Mouse (Mus musculus) olfactory bulb, adult 2 months (tissue): ENCODE data around the gene Pgm5. TPM values are rescaled to one million over a fixed set of nuclear protein-coding genes. Genes with fewer than 3 reads are reported as not detected.

ENCODE experiments used
- H3K27ac ChIP-seq: fragments of 200-500 bp; 2 replicates; pipeline ENCODE4 v1.5.1; 2012; ENCODE audit warnings: low read depth, low read length; ENCODE audit not compliant: insufficient read depth
- H3K4me1 ChIP-seq: fragments of 200-500 bp; 2 replicates; pipeline ENCODE4 v1.6.1; 2012; ENCODE audit warnings: low read length; ENCODE audit not compliant: control insufficient read depth, insufficient read depth
- H3K4me3 ChIP-seq: fragments of 200-500 bp; 2 replicates; pipeline ENCODE4 v1.5.1; 2012; ENCODE audit warnings: mild to moderate bottlenecking, low read depth, low read length, moderate library complexity; ENCODE audit not compliant: insufficient read depth
- CTCF ChIP-seq: fragments of 200-500 bp; IDR thresholded peaks from 2 replicates; pipeline ENCODE4 v1.5.1; 2012; ENCODE audit warnings: low read depth, mild to moderate bottlenecking, low read length, moderate library complexity; ENCODE audit not compliant: insufficient read depth
- POLR2A ChIP-seq: fragments of 200-500 bp; IDR thresholded peaks from 2 replicates; pipeline ENCODE4 v1.6.1; 2012; ENCODE audit warnings: mild to moderate bottlenecking, low read depth, low read length, moderate library complexity; ENCODE audit not compliant: insufficient read depth
- WGBS: fragments of 180-500 bp; shearing (Covaris S2); methylation state at CpG from one replicate; pipeline ENCODE4 v1.1.7; 2018; 5-methylcytosine and 5-hydroxymethylcytosine counted together
- polyA plus RNA-seq: library from polyadenylated mRNA; stranded (reverse); fragments of >200 nt; gene quantifications from 2 replicates; pipeline ENCODE4 v1.2.4, GENCODE M21; 2012; ENCODE audit warnings: low replicate concordance; ENCODE audit not compliant: missing spikeins, insufficient read depth, insufficient read length

Gene Pgm5
- polyA plus RNA-seq, 1 experiment, result not detected

- TF ChIP-seq CTCF, result no peak
- Histone ChIP-seq H3K4me1 (peaks cover 4% of the 10 kb centered on the region), H3K27ac (no peak overlapping the region), H3K4me3 (no peak overlapping the region)
- WGBS, result 26% methylated on average over 5 of the region's 5 CpGs
These were observed 131.0 kb downstream of the Pgm5 start for GRCm38 (mm10) chr19:24730661-24731060.

- Histone ChIP-seq H3K27ac (no peak overlapping the region), H3K4me3 (no peak overlapping the region), H3K4me1 (peaks cover 2% of the 10 kb centered on the region)
- no peak for TF ChIP-seq POLR2A
- no peak for TF ChIP-seq CTCF
- WGBS, result 69% methylated on average over 10 of the region's 10 CpGs
These were observed 137.3 kb downstream of the Pgm5 start for GRCm38 (mm10) chr19:24724362-24724761.

- TF ChIP-seq POLR2A, result no peak
- H3K4me3 ChIP-seq, result no peak overlapping the region
- no peak overlapping the region; the same call in 1 of the 2 replicates for H3K27ac ChIP-seq
- H3K4me1 ChIP-seq, result peaks cover 2% of the 10 kb centered on the region
These were observed 141.2 kb downstream of the Pgm5 start for GRCm38 (mm10) chr19:24720448-24720847.

- TF ChIP-seq POLR2A, result no peak
- no peak for TF ChIP-seq CTCF
- Histone ChIP-seq H3K27ac (no peak overlapping the region), H3K4me1 (peaks cover 2% of the 10 kb centered on the region), H3K4me3 (no peak overlapping the region)
- WGBS, result 50% methylated on average over 4 of the region's 4 CpGs
These were observed 142.2 kb downstream of the Pgm5 start for GRCm38 (mm10) chr19:24719504-24719903.

GRCm38 (mm10) chr19:24718021-24718420 lies 143.6 kb downstream of the Pgm5 start:
- H3K4me3 ChIP-seq, result no peak overlapping the region
- WGBS, result 75% methylated on average over 1 of the region's 1 CpGs
- no peak for TF ChIP-seq CTCF
- TF ChIP-seq POLR2A, result no peak
- peaks cover 2% of the 10 kb centered on the region for H3K4me1 ChIP-seq
- no peak overlapping the region for H3K27ac ChIP-seq

- no peak overlapping the region for H3K27ac ChIP-seq
- WGBS, result 90% methylated on average over 7 of the region's 7 CpGs
These were observed 145.2 kb downstream of the Pgm5 start for GRCm38 (mm10) chr19:24716303-24717097.

GRCm38 (mm10) chr19:24708032-24708431 lies 153.6 kb downstream of the Pgm5 start:
- Histone ChIP-seq H3K4me1 (no peaks in the 10 kb centered on the region), H3K4me3 (no peak overlapping the region), H3K27ac (no peak overlapping the region)
- TF ChIP-seq CTCF, result no peak
- TF ChIP-seq POLR2A, result no peak
- 75% methylated on average over 7 of the region's 7 CpGs for WGBS

More at GRCm38 (mm10) chr19:24716303-24717097, 145.2 kb downstream of the Pgm5 start:
- Histone ChIP-seq H3K4me3 (no peak overlapping the region), H3K4me1 (peaks cover 2% of the 10 kb centered on the region)
- no peak for TF ChIP-seq POLR2A
- TF ChIP-seq CTCF, result no peak

GRCm38 (mm10) chr19:24707071-24707906 lies 154.4 kb downstream of the Pgm5 start:
- Histone ChIP-seq H3K27ac (no peak overlapping the region), H3K4me1 (no peaks in the 10 kb centered on the region), H3K4me3 (no peak overlapping the region)
- WGBS, result 71% methylated on average over 7 of the region's 7 CpGs
- TF ChIP-seq POLR2A, result no peak
- TF ChIP-seq CTCF, result no peak

GRCm38 (mm10) chr19:24705395-24705794 lies 156.3 kb downstream of the Pgm5 start:
- H3K4me3 ChIP-seq, result no peak overlapping the region
- no peak for TF ChIP-seq CTCF
- TF ChIP-seq POLR2A, result no peak
- H3K4me1 ChIP-seq, result no peaks in the 10 kb centered on the region
- H3K27ac ChIP-seq, result no peak overlapping the region
- 60% methylated on average over 1 of the region's 1 CpGs for WGBS
